Mouse (Mus musculus) E14TG2a.4 (cell line): ENCODE measurements around the gene Sbk2.

Experiments used
- CTCF ChIP-seq: conservative IDR thresholded peaks from 2 replicates; pipeline ENCODE4 v1.5.1; 2014; ENCODE audit warnings: low read length
- NANOG ChIP-seq: IDR thresholded peaks from 2 replicates; pipeline ENCODE4 v1.6.1; 2014; ENCODE audit warnings: borderline replicate concordance, low read length, mixed read lengths
- POU5F1 ChIP-seq: IDR thresholded peaks from 2 replicates; pipeline ENCODE4 v1.6.1; 2014; ENCODE audit warnings: low read length, borderline replicate concordance

DNA sequence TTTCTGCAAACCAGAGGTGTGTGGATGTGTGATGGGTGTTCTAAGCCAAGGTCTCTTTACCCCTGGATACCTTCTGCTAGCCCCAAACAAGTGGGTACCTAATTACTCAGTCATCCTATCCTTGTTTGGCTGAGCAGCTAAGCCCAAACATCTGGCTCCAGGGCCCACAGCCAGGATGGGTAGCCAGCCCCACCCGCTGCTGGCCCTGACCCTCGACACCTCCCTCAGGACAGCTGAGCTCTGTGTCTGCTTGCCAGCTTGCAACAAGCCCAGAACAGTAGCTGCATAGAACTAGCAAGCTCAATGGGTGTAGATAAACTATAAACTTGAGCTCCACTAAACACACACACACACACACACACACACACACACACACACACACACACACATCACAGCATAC, 16.4 kb downstream of the Sbk2 start:
- no peak for TF ChIP-seq CTCF
- no peak for TF ChIP-seq NANOG
- TF ChIP-seq POU5F1 = no peak
